18 mouse cellular contexts compared by ENCODE assay signal in the genomic region with DNA sequence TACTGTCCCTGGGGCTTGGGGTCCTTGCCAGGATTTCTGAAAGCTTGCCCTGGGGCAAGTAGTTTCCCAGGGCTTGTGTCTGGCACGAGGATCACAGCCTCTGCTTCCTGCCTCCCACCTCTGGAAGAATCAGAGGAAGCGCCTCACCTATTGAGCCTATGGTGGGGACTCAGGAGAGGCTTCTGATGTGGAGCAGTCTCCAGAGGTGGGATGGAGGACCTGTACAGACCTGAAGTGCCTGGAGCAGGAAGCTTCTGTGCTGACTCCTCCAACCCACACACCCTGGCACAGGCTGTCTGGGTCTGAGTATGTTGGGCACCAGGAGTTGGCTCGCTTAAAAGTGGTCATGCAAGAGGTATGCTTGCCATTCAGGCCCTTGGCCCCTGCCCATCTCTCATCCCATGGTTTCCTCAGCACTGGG. TPM values are rescaled to one million over a fixed set of nuclear protein-coding genes. Genes with fewer than 3 reads are reported as not detected.
DNase-seq lines count a peak whose midpoint lies in the region; ATAC-seq and TF ChIP-seq lines count a peak whose summit lies in the region.
"Had no signal": no experiment of that assay in that cellular context is flagged by ENCODE, and none has a peak within 500 bp of the region (broad histone marks: within the 10 kb centered on the region; RNA-seq: fewer than 3 reads in every experiment).

No protein-coding gene starts in this region.

- H3K36me3 ChIP-seq in heart, adult 2 months (ENCODE audit: control insufficient read depth, insufficient read depth, low read length) = no peaks in the 10 kb centered on the region
- H3K36me3 ChIP-seq in heart, embryonic 11.5 days (ENCODE audit: control insufficient read depth, insufficient read depth, low read length) = no peaks in the 10 kb centered on the region
- H3K36me3 ChIP-seq: embryonic facial prominence, embryonic 12.5 days; heart, embryonic 15.5 days; hindbrain, embryonic 12.5 days; neural tube, embryonic 13.5 days had no signal

- TF ChIP-seq CTCF in heart, adult 2 months (IDR thresholded peaks at IDR 0.05) = no peak

- H3K27ac ChIP-seq in heart, adult 2 months = peak overlapping the region; percentile 59
- H3K27ac ChIP-seq in heart, embryonic 11.5 days (ENCODE audit: low read depth, low read length) = no peak overlapping the region
- H3K27ac ChIP-seq: embryonic facial prominence, embryonic 12.5 days; heart, embryonic 15.5 days; hindbrain, embryonic 12.5 days; neural tube, embryonic 13.5 days had no signal

- H3K4me1 ChIP-seq in heart, adult 2 months (ENCODE audit: control insufficient read depth, insufficient read depth, low read length) = peaks cover 21% of the 10 kb centered on the region
- no peaks in the 10 kb centered on the region; the same call in 1 of the 2 replicates for H3K4me1 ChIP-seq in heart, embryonic 11.5 days (ENCODE audit: control insufficient read depth, insufficient read depth, low read length)
- H3K4me1 ChIP-seq: embryonic facial prominence, embryonic 12.5 days; heart, embryonic 15.5 days; hindbrain, embryonic 12.5 days; neural tube, embryonic 13.5 days had no signal

- 45% methylated on average over 3 of the region's 3 CpGs for WGBS in heart, adult 2 months
- 76% methylated on average over 3 of the region's 3 CpGs for WGBS in heart, embryonic 11.5 days (ENCODE audit: insufficient replicate concordance)

- no peaks in the 10 kb centered on the region for H3K79me2 ChIP-seq in heart, adult 2 months (replicated peaks; ENCODE audit: control insufficient read depth, insufficient read depth, low read length)

- no peak overlapping the region for H3K4me3 ChIP-seq in heart, adult 2 months
- no peak overlapping the region for H3K4me3 ChIP-seq in heart, embryonic 11.5 days (ENCODE audit: low read depth, low read length)
- H3K4me3 ChIP-seq: embryonic facial prominence, embryonic 12.5 days; heart, embryonic 15.5 days; hindbrain, embryonic 12.5 days; neural tube, embryonic 13.5 days had no signal

- no peaks in the 10 kb centered on the region; the same call in 1 of the 2 replicates for H3K9me3 ChIP-seq in heart, embryonic 11.5 days (replicated peaks; ENCODE audit: control insufficient read depth, low read length)
- H3K9me3 ChIP-seq: heart, embryonic 15.5 days; neural tube, embryonic 13.5 days had no signal

- no peak for ATAC-seq in heart, embryonic 11.5 days (replicated peaks; ENCODE audit: insufficient number of reproducible peaks, low FRiP score, low TSS enrichment)
- ATAC-seq in cerebellum, adult (ENCODE audit: insufficient number of reproducible peaks, low FRiP score, low TSS enrichment) = no peak
- ATAC-seq: forebrain, postnatal 0 days had no signal

- no peak overlapping the region for H3K4me2 ChIP-seq in heart, embryonic 11.5 days
- H3K4me2 ChIP-seq: embryonic facial prominence, embryonic 12.5 days; heart, embryonic 15.5 days; hindbrain, embryonic 12.5 days; neural tube, embryonic 13.5 days had no signal

- H3K27me3 ChIP-seq in heart, adult 2 months (ENCODE audit: control insufficient read depth, insufficient read depth, low read length) = no peaks in the 10 kb centered on the region
- no peaks in the 10 kb centered on the region for H3K27me3 ChIP-seq in heart, embryonic 11.5 days (ENCODE audit: control insufficient read depth, insufficient read depth, low read length)
- H3K27me3 ChIP-seq: embryonic facial prominence, embryonic 12.5 days; heart, embryonic 15.5 days; hindbrain, embryonic 12.5 days; neural tube, embryonic 13.5 days had no signal

- intact Hi-C loops in heart, adult 2 months (cut with DNase I) = no loop called here

- peak; percentile 16; the same call in 1 of the 2 replicates for TF ChIP-seq EP300 in heart, adult 2 months (IDR thresholded peaks at IDR 0.05; ENCODE audit: insufficient read depth, low read depth, low read length)

- no peak overlapping the region for H3K9ac ChIP-seq in heart, adult 2 months (ENCODE audit: low read depth, low read length)
- H3K9ac ChIP-seq in heart, embryonic 11.5 days (ENCODE audit: low read depth, low read length) = no peak overlapping the region
- H3K9ac ChIP-seq: embryonic facial prominence, embryonic 12.5 days; forebrain, postnatal 0 days; heart, embryonic 15.5 days; hindbrain, embryonic 12.5 days; neural tube, embryonic 13.5 days had no signal

- DNase-seq in heart, adult 2 months = peak; percentile 49 to 55
- DNase-seq in lung, postnatal 36 days = peak; percentile 43
- DNase-seq in lung, postnatal 10 days = no peak
- peak; percentile 74 for DNase-seq in fibroblast of lung, adult 2 months (ENCODE audit: low read depth)
- no peak for DNase-seq in embryo, embryonic 11 days
- DNase-seq in cerebellum, adult 8-10 months = no peak
- DNase-seq: cerebellum, adult 11-12 months; cerebellum, postnatal 36 days; forebrain, postnatal 0 days; left cerebral cortex, postnatal 4 days; right cerebral cortex, postnatal 14 days; thymus, postnatal 4 days had no signal

- TF ChIP-seq POLR2A in heart, adult 2 months (IDR thresholded peaks at IDR 0.05; ENCODE audit: insufficient read depth, low read depth, low read length) = no peak

RNA-seq across cellular contexts. Expression of a gene that starts 45.0 kb away (rescaled TPM):
- total RNA-seq in heart, adult 2 months (2021) = 10 to 100 TPM; 10.2 to 10.8 TPM
- polyA plus RNA-seq in heart, adult 2 months (2012; rRNA removed) = 8.4 and 14.1 TPM in 2 replicates
- polyA plus RNA-seq in heart, embryonic 11.5 days (2014; fragmentation: Nextera tagmentation; extraction: Ambion mirVana) = 78.3 and 82.1 TPM in 2 replicates

Comparison
In these comparisons a context has a peak if more than half of its experiments do, and no peak if none do; other contexts are left out.
1. DNase-seq: peak in heart, adult 2 months (2 of 2), lung, postnatal 36 days (single experiment) and fibroblast of lung, adult 2 months (single experiment); none in lung, postnatal 10 days (single experiment), embryo, embryonic 11 days (single experiment) and cerebellum, adult 8-10 months (single experiment).